Mouse (Mus musculus) neural tube, embryonic 12.5 days (tissue): ENCODE measurements around the gene Gm10234. TPM values are rescaled to one million over a fixed set of nuclear protein-coding genes. Genes with fewer than 3 reads are reported as not detected.

Experiments
- ATAC-seq: fragments of 200-750 bp; cut with Nextera tagmentation; 2 replicates; pipeline ENCODE4 v1.8.0; 2017; ENCODE audit warnings: low read depth, mild to moderate bottlenecking, moderate TSS enrichment, moderate library complexity; ENCODE audit not compliant: low FRiP score
- H3K27ac ChIP-seq: fragments of 300-500 bp; sonication (generic); 2 replicates; pipeline ENCODE4 v1.5.1; 2016
- H3K27me3 ChIP-seq: fragments of 300-500 bp; sonication (generic); replicated peaks from 2 replicates; pipeline ENCODE4 v1.6.1; 2016; ENCODE audit warnings: mild to moderate bottlenecking
- H3K36me3 ChIP-seq: fragments of 300-500 bp; sonication (generic); 2 replicates; pipeline ENCODE4 v1.6.1; 2016; ENCODE audit warnings: mild to moderate bottlenecking
- H3K4me1 ChIP-seq: fragments of 300-500 bp; sonication (generic); 2 replicates; pipeline ENCODE4 v1.6.1; 2016
- H3K4me2 ChIP-seq: fragments of 300-500 bp; sonication (generic); replicated peaks from 2 replicates; pipeline ENCODE4 v1.6.1; 2016; ENCODE audit warnings: mild to moderate bottlenecking
- H3K4me3 ChIP-seq: fragments of 300-500 bp; sonication (generic); 2 replicates; pipeline ENCODE4 v1.5.1; 2016
- H3K9ac ChIP-seq: fragments of 300-500 bp; sonication (generic); 2 replicates; pipeline ENCODE4 v1.6.1; 2016; ENCODE audit warnings: mild to moderate bottlenecking
- H3K9me3 ChIP-seq: fragments of 300-500 bp; sonication (generic); 2 replicates; pipeline ENCODE4 v1.6.1; 2016; ENCODE audit warnings: mild to moderate bottlenecking
- WGBS: fragments of 180-500 bp; shearing (Covaris S2); methylation state at CpG from one replicate; pipeline ENCODE4 v1.1.7; 2016; 5-methylcytosine and 5-hydroxymethylcytosine counted together
- polyA plus RNA-seq: library from polyadenylated mRNA; unstranded; fragments of >200 nt; fragmentation: Nextera tagmentation; extraction: Ambion mirVana; gene quantifications from 2 replicates; pipeline ENCODE4 v1.2.1, GENCODE M21; 2016

The Gm10234 gene
- polyA plus RNA-seq: not detected in 2 replicates

- Histone ChIP-seq H3K4me2 (no peak within 1 kb of the TSS), H3K27ac (no peak within 1 kb of the TSS), H3K36me3 (no peaks in the 10 kb centered on the region), H3K4me3 (no peak within 1 kb of the TSS), H3K9me3 (no peaks in the 10 kb centered on the region), H3K27me3 (no peaks in the 10 kb centered on the region), H3K9ac (no peak within 1 kb of the TSS), H3K4me1 (no peaks in the 10 kb centered on the region)
- ATAC-seq: no peak
These were observed at the start of gene Gm10234 for GRCm38 (mm10) chr6:95321812-95322211. Gm10234 (plus strand) TSS chr6:95322112.

GRCm38 (mm10) chr6:95277633-95278032 is 44.3 kb upstream of the Gm10234 start:
- H3K4me1 ChIP-seq: no peaks in the 10 kb centered on the region
- H3K4me3 ChIP-seq: no peak overlapping the region
- no peaks in the 10 kb centered on the region for H3K27me3 ChIP-seq
- no peak overlapping the region for H3K27ac ChIP-seq
- no peak for ATAC-seq
- H3K9ac ChIP-seq: no peak overlapping the region
- H3K36me3 ChIP-seq: no peaks in the 10 kb centered on the region
- 100% methylated on average over 1 of the region's 1 CpGs for WGBS
- no peak overlapping the region for H3K4me2 ChIP-seq
- no peaks in the 10 kb centered on the region for H3K9me3 ChIP-seq

DNA sequence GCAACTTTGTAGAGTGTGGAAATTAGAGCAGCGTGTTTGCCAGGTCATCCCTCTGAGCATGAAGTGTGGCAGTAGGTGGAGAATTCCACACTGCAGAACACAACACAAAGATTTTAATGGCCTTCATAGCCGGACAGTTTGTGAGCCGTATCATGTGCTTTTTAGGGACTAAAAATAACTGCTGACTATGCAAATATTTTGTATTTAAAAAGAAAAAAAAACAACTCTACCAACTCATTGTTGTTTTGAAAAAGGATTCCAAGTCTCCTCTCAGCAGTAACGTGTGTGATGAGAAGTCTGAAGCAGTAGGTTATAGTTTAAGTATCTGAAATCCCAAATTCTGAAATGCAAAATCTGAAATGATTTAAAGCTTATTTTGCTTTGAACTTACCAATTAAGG is 25.9 kb upstream of the Gm10234 start:
- ATAC-seq: no peak
- Histone ChIP-seq H3K9ac (no peak overlapping the region), H3K27me3 (no peaks in the 10 kb centered on the region), H3K9me3 (no peaks in the 10 kb centered on the region), H3K4me2 (no peak overlapping the region), H3K4me3 (no peak overlapping the region), H3K27ac (no peak overlapping the region), H3K4me1 (no peaks in the 10 kb centered on the region), H3K36me3 (no peaks in the 10 kb centered on the region)
- 82% methylated on average over 4 of the region's 4 CpGs for WGBS

GRCm38 (mm10) chr6:95298387-95298786 is 23.5 kb upstream of the Gm10234 start:
- H3K4me3 ChIP-seq: no peak overlapping the region
- no peaks in the 10 kb centered on the region for H3K9me3 ChIP-seq
- 80% methylated on average over 3 of the region's 3 CpGs for WGBS
- no peak for ATAC-seq
- no peaks in the 10 kb centered on the region for H3K36me3 ChIP-seq
- no peaks in the 10 kb centered on the region for H3K4me1 ChIP-seq
- no peak overlapping the region for H3K9ac ChIP-seq
- no peak overlapping the region for H3K4me2 ChIP-seq
- H3K27ac ChIP-seq: no peak overlapping the region
- no peaks in the 10 kb centered on the region for H3K27me3 ChIP-seq

- Histone ChIP-seq H3K4me3 (no peak overlapping the region), H3K4me2 (no peak overlapping the region), H3K27me3 (no peaks in the 10 kb centered on the region), H3K4me1 (no peaks in the 10 kb centered on the region), H3K9ac (no peak overlapping the region), H3K27ac (no peak overlapping the region), H3K9me3 (no peaks in the 10 kb centered on the region), H3K36me3 (no peaks in the 10 kb centered on the region)
- no peak for ATAC-seq
- 73% methylated on average over 2 of the region's 2 CpGs for WGBS
These were observed 21.3 kb upstream of the Gm10234 start for GRCm38 (mm10) chr6:95300658-95301057.

DNA sequence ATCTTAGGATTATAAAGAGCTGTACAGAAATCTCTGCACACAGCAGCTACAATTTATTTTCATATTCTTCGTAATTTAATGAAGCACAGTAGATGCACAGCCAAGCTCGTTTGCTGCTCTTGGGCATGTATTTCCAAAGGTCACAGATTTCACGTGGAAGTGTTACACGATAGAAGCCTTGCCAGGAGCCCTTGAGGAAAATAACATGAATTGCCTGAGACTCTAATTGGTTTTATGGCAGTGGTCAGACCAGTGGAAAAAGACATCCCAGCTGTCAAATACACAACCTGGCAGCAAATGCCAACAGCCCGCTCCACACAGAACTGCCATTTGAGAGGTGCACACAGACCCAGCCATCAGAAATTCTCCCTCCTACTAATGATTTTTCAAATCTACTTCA is 9.3 kb downstream of the Gm10234 start:
- H3K4me3 ChIP-seq: no peak overlapping the region
- no peaks in the 10 kb centered on the region for H3K36me3 ChIP-seq
- H3K9ac ChIP-seq: no peak overlapping the region
- H3K27me3 ChIP-seq: no peaks in the 10 kb centered on the region
- WGBS: 77% methylated on average over 5 of the region's 5 CpGs
- no peak for ATAC-seq
- H3K9me3 ChIP-seq: no peaks in the 10 kb centered on the region
- no peaks in the 10 kb centered on the region for H3K4me1 ChIP-seq
- no peak overlapping the region for H3K27ac ChIP-seq
- H3K4me2 ChIP-seq: no peak overlapping the region

GRCm38 (mm10) chr6:95334781-95335180 is 12.9 kb downstream of the Gm10234 start:
- no peaks in the 10 kb centered on the region for H3K9me3 ChIP-seq
- WGBS: 94% methylated on average over 6 of the region's 6 CpGs
- no peak for ATAC-seq
- no peaks in the 10 kb centered on the region for H3K27me3 ChIP-seq
- no peaks in the 10 kb centered on the region for H3K36me3 ChIP-seq
- H3K9ac ChIP-seq: no peak overlapping the region
- H3K4me2 ChIP-seq: no peak overlapping the region
- H3K27ac ChIP-seq: no peak overlapping the region
- H3K4me3 ChIP-seq: no peak overlapping the region
- no peaks in the 10 kb centered on the region for H3K4me1 ChIP-seq

DNA sequence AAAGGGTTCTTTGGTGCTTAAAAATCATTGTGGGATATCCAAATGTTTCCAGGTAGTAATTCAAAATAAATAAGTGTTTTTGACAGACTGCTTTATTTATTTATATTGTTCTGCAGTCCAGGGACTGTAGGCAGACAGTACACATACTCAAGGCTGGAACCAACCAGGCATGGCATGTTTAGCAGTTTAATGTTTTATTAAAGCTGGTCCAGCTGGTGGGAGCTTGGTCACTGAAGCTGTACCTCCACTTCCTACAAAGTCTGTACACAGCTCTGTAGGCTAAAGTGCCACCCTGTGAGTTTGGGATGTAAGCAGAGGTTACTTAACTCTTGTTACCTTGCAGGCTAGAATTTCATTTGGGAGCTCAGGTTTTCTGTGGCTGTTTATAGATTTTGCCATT is 27.5 kb downstream of the Gm10234 start:
- H3K4me3 ChIP-seq: no peak overlapping the region
- no peak for ATAC-seq
- no peaks in the 10 kb centered on the region for H3K9me3 ChIP-seq
- no peaks in the 10 kb centered on the region for H3K36me3 ChIP-seq
- H3K27ac ChIP-seq: no peak overlapping the region
- H3K9ac ChIP-seq: no peak overlapping the region
- H3K4me1 ChIP-seq: no peaks in the 10 kb centered on the region
- no peak overlapping the region for H3K4me2 ChIP-seq
- no peaks in the 10 kb centered on the region for H3K27me3 ChIP-seq

- no peaks in the 10 kb centered on the region for H3K9me3 ChIP-seq
- no peak overlapping the region for H3K27ac ChIP-seq
- H3K9ac ChIP-seq: no peak overlapping the region
- H3K4me1 ChIP-seq: no peaks in the 10 kb centered on the region
- no peak for ATAC-seq
- WGBS: 91% methylated on average over 7 of the region's 7 CpGs
- H3K4me3 ChIP-seq: no peak overlapping the region
- no peak overlapping the region for H3K4me2 ChIP-seq
- no peaks in the 10 kb centered on the region for H3K27me3 ChIP-seq
- H3K36me3 ChIP-seq: no peaks in the 10 kb centered on the region
These were observed 31.1 kb downstream of the Gm10234 start for GRCm38 (mm10) chr6:95353043-95353442.

DNA sequence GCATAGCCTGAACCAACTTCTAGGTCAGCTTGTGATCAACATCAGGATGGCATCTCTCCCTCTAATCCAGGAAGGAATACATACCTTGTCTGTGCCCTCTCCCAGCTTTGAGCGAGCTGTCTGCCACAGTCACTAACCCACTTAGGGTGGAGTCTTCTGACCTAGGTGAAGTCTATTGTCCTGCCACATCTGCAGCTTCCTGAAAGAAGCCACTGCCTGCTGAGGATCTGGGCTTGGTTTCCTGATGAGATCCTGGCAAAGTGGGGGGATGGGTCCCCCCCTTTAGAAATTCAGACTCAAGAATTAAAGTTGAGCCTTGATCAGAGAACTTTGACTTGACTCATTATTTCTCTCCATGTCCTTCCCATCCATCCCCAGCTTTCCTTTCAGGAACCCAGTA is 32.0 kb downstream of the Gm10234 start:
- Histone ChIP-seq H3K4me1 (no peaks in the 10 kb centered on the region), H3K9me3 (no peaks in the 10 kb centered on the region), H3K27ac (no peak overlapping the region), H3K36me3 (no peaks in the 10 kb centered on the region), H3K4me3 (no peak overlapping the region), H3K27me3 (no peaks in the 10 kb centered on the region), H3K4me2 (no peak overlapping the region), H3K9ac (no peak overlapping the region)
- ATAC-seq: no peak
- WGBS: 85% methylated on average over 1 of the region's 1 CpGs

- WGBS: 93% methylated on average over 5 of the region's 5 CpGs
- ATAC-seq: no peak
These were observed 38.2 kb downstream of the Gm10234 start for GRCm38 (mm10) chr6:95360084-95360483.

GRCm38 (mm10) chr6:95362707-95363106 is 40.8 kb downstream of the Gm10234 start:
- ATAC-seq: no peak

More at GRCm38 (mm10) chr6:95360084-95360483, 38.2 kb downstream of the Gm10234 start:
- Histone ChIP-seq H3K9me3 (no peaks in the 10 kb centered on the region), H3K27ac (no peak overlapping the region), H3K4me2 (no peak overlapping the region), H3K27me3 (no peaks in the 10 kb centered on the region), H3K4me3 (no peak overlapping the region), H3K4me1 (no peaks in the 10 kb centered on the region), H3K9ac (no peak overlapping the region), H3K36me3 (no peaks in the 10 kb centered on the region)

GRCm38 (mm10) chr6:95371811-95372210 is 49.9 kb downstream of the Gm10234 start:
- no peak for ATAC-seq
- H3K9me3 ChIP-seq: no peaks in the 10 kb centered on the region
- no peak overlapping the region for H3K4me2 ChIP-seq
- H3K27me3 ChIP-seq: no peaks in the 10 kb centered on the region
- H3K27ac ChIP-seq: no peak overlapping the region
- no peaks in the 10 kb centered on the region for H3K4me1 ChIP-seq
- WGBS: 84% methylated on average over 4 of the region's 4 CpGs
- H3K4me3 ChIP-seq: no peak overlapping the region
- no peak overlapping the region for H3K9ac ChIP-seq
- no peaks in the 10 kb centered on the region for H3K36me3 ChIP-seq

More at GRCm38 (mm10) chr6:95362707-95363106, 40.8 kb downstream of the Gm10234 start:
- Histone ChIP-seq H3K4me3 (no peak overlapping the region), H3K4me2 (no peak overlapping the region), H3K27ac (no peak overlapping the region), H3K4me1 (no peaks in the 10 kb centered on the region), H3K27me3 (no peaks in the 10 kb centered on the region), H3K36me3 (no peaks in the 10 kb centered on the region), H3K9ac (no peak overlapping the region), H3K9me3 (no peaks in the 10 kb centered on the region)
- 76% methylated on average over 5 of the region's 5 CpGs for WGBS
